In genomic region chr11:115381743-115382539, GRCm38 (mm10) we compare ENCODE assay signal across 7 mouse cellular contexts. TPM values are rescaled to one million over a fixed set of nuclear protein-coding genes. Genes with fewer than 3 reads are reported as not detected.
A peak's percentile ranks its signal among the peaks of the same experiment; 100 is the strongest.
DNase-seq lines count a peak whose midpoint lies in the region; ATAC-seq and TF ChIP-seq lines count a peak whose summit lies in the region.

Gene Cdr2l (plus strand): TSS chr11:115381916.

- 0 out of 2 replicates have a peak, but pooled peaks cover 7% of the 10 kb centered on the region for H3K27me3 ChIP-seq in intestine, postnatal 0 days (replicated peaks; ENCODE audit: control insufficient read depth, insufficient read depth, low read length)
- no peaks in the 10 kb centered on the region for H3K27me3 ChIP-seq in midbrain, embryonic 12.5 days

- WGBS in intestine, postnatal 0 days = under 1% methylated on average over 73 of the region's 76 CpGs
- WGBS in midbrain, embryonic 12.5 days = under 1% methylated on average over 76 of the region's 76 CpGs

- H3K4me2 ChIP-seq in intestine, postnatal 0 days (replicated peaks; ENCODE audit: low read depth) = peak within 1 kb of the TSS; percentile 99
- H3K4me2 ChIP-seq in midbrain, embryonic 12.5 days (replicated peaks) = peak within 1 kb of the TSS; percentile 86

- no peaks in the 10 kb centered on the region for H3K4me1 ChIP-seq in intestine, postnatal 0 days (replicated peaks; ENCODE audit: control insufficient read depth, insufficient read depth, low read length)
- H3K4me1 ChIP-seq in midbrain, embryonic 12.5 days = peaks cover 43% of the 10 kb centered on the region

- H3K4me3 ChIP-seq in intestine, postnatal 0 days (ENCODE audit: low read depth, low read length) = peak within 1 kb of the TSS; percentile 79
- peak within 1 kb of the TSS; percentile 91 for H3K4me3 ChIP-seq in midbrain, embryonic 12.5 days

- peak; percentile 93 for DNase-seq in adrenal gland, postnatal 25 days
- peak; percentile 92 for DNase-seq in embryo, embryonic 9.5 days (ENCODE audit: extremely low spot score)
- DNase-seq in left cerebral cortex, postnatal 4 days = peak; percentile 92
- DNase-seq in spleen, postnatal 36 days (ENCODE audit: low spot score in 2 of 2) = peak; percentile 39 to 43

- no peak for TF ChIP-seq CTCF in intestine, postnatal 0 days (IDR thresholded peaks at IDR 0.05; ENCODE audit: low read depth)

- ATAC-seq in granulocyte monocyte progenitor cell, adult 5-6 weeks (replicated peaks; ENCODE audit: poor library complexity, severe bottlenecking) = peak; percentile 55
- ATAC-seq in intestine, postnatal 0 days = peak; percentile 90
- peak; percentile 91 for ATAC-seq in midbrain, embryonic 12.5 days (ENCODE audit: low FRiP score, low read depth)

- intact Hi-C loops in left cerebral cortex, postnatal 4 days (cut with DNase I) = no loop called here

- H3K9ac ChIP-seq in intestine, postnatal 0 days (ENCODE audit: low read depth, low read length) = peak within 1 kb of the TSS; percentile 78
- H3K9ac ChIP-seq in midbrain, embryonic 12.5 days (replicated peaks) = peak within 1 kb of the TSS; percentile 96

- H3K36me3 ChIP-seq in intestine, postnatal 0 days (ENCODE audit: control insufficient read depth, insufficient read depth) = no peaks in the 10 kb centered on the region
- no peaks in the 10 kb centered on the region for H3K36me3 ChIP-seq in midbrain, embryonic 12.5 days

- H3K27ac ChIP-seq in intestine, postnatal 0 days (ENCODE audit: low read depth, low read length) = peak within 1 kb of the TSS; percentile 64
- H3K27ac ChIP-seq in midbrain, embryonic 12.5 days (replicated peaks) = peak within 1 kb of the TSS; percentile 95

- no peaks in the 10 kb centered on the region for H3K9me3 ChIP-seq in intestine, postnatal 0 days (ENCODE audit: control insufficient read depth)
- peaks cover 4% of the 10 kb centered on the region; the same call in 1 of the 2 replicates for H3K9me3 ChIP-seq in midbrain, embryonic 12.5 days

RNA-seq across cellular contexts. Expression of gene Cdr2l, which starts in this region (rescaled TPM):
- 59.1 and 82.5 TPM in 2 replicates for total RNA-seq in adrenal gland, postnatal 25 days (2021)
- total RNA-seq in granulocyte monocyte progenitor cell, adult 5-6 weeks (2014; fragmentation: Nextera tagmentation) = 0.68 TPM in 1 of 2 replicates, not detected in the other
- 0.67 TPM in 1 of 2 replicates, not detected in the other for total RNA-seq in granulocyte monocyte progenitor cell, adult 5-6 weeks (2017)
- polyA plus RNA-seq in intestine, postnatal 0 days (2015; fragmentation: Nextera tagmentation; extraction: Ambion mirVana) = 3.5 and 3.9 TPM in 2 replicates
- total RNA-seq in left cerebral cortex, postnatal 4 days (2021) = 10 to 100 TPM; 31.4 to 33.1 TPM
- polyA plus RNA-seq in midbrain, embryonic 12.5 days (2016; fragmentation: Nextera tagmentation; extraction: Ambion mirVana) = 32.4 and 36.6 TPM in 2 replicates

Comparison
In these comparisons a context has a peak if more than half of its experiments do, and no peak if none do; other contexts are left out.
1. Peak in every context shown above with its lines: DNase-seq, ATAC-seq, H3K4me3 ChIP-seq and H3K27ac ChIP-seq.
2. RNA of gene Cdr2l (total RNA-seq): 59.1 to 82.5 TPM in adrenal gland, postnatal 25 days and 31.4 to 33.1 TPM in left cerebral cortex, postnatal 4 days; 0.67 to 0.68 TPM in granulocyte monocyte progenitor cell, adult 5-6 weeks; every median in the first group is over 10 times any median in the second.
3. Peak in ATAC-seq in granulocyte monocyte progenitor cell, adult 5-6 weeks; RNA of the gene not detected or under 1 TPM.
4. DNase-seq: peak in every context shown above with its lines; median percentile 93 in adrenal gland, postnatal 25 days; 92 in embryo, embryonic 9.5 days; 92 in left cerebral cortex, postnatal 4 days; 41 in spleen, postnatal 36 days.